Mouse (Mus musculus) kidney, embryonic 16.5 days (tissue): ENCODE data around the gene Fam83f. TPM values are rescaled to one million over a fixed set of nuclear protein-coding genes. Genes with fewer than 3 reads are reported as not detected.

ENCODE experiments used
- ATAC-seq: fragments of 200-750 bp; cut with Nextera tagmentation; 2 replicates; pipeline ENCODE4 v1.8.0; 2017; ENCODE audit warnings: moderate TSS enrichment; ENCODE audit not compliant: low FRiP score, low TSS enrichment
- H3K27ac ChIP-seq: fragments of 300-500 bp; sonication (generic); 2 replicates; pipeline ENCODE4 v1.5.1; 2014; ENCODE audit warnings: low read length
- H3K27me3 ChIP-seq: fragments of 300-500 bp; sonication (generic); 2 replicates; pipeline ENCODE4 v1.6.1; 2014; ENCODE audit warnings: low read length, control low read depth, mixed read lengths; ENCODE audit not compliant: insufficient read depth
- H3K36me3 ChIP-seq: fragments of 300-500 bp; sonication (generic); 2 replicates; pipeline ENCODE4 v1.6.1; 2014; ENCODE audit warnings: low read length, control low read depth, mixed read lengths; ENCODE audit not compliant: insufficient read depth
- H3K4me1 ChIP-seq: fragments of 300-500 bp; sonication (generic); 2 replicates; pipeline ENCODE4 v1.6.1; 2014; ENCODE audit warnings: low read length, control low read depth, mixed read lengths; ENCODE audit not compliant: insufficient read depth
- H3K4me2 ChIP-seq: fragments of 300-500 bp; sonication (generic); replicated peaks from 2 replicates; pipeline ENCODE4 v1.6.1; 2014; ENCODE audit warnings: low read depth, low read length
- H3K4me3 ChIP-seq: fragments of 300-500 bp; sonication (generic); 2 replicates; pipeline ENCODE4 v1.5.1; 2014; ENCODE audit warnings: mild to moderate bottlenecking, low read length
- H3K9ac ChIP-seq: fragments of 300-500 bp; sonication (generic); replicated peaks from 2 replicates; pipeline ENCODE4 v1.6.1; 2014; ENCODE audit warnings: low read length
- H3K9me3 ChIP-seq: fragments of 300-500 bp; sonication (generic); 2 replicates; pipeline ENCODE4 v1.6.1; 2016; ENCODE audit warnings: low read length, control low read depth
- WGBS: fragments of 180-500 bp; shearing (Covaris S2); extraction: QIAGEN DNeasy Blood & Tissue Kit; methylation state at CpG from one replicate; pipeline ENCODE4 v1.1.7; 2014; 5-methylcytosine and 5-hydroxymethylcytosine counted together
- polyA plus RNA-seq: library from polyadenylated mRNA; unstranded; fragments of >200 nt; fragmentation: Nextera tagmentation; extraction: Ambion mirVana; gene quantifications from 2 replicates; pipeline ENCODE4 v1.2.1, GENCODE M21; 2015

Fam83f gene
- polyA plus RNA-seq, 1 experiment from 2014 or later, result 5.4 TPM

GRCm38 (mm10) chr15:80664444-80664843 lies 7.2 kb upstream of the Fam83f start:
- Histone ChIP-seq H3K4me2 (no peak overlapping the region), H3K4me1 (no peaks in the 10 kb centered on the region), H3K27me3 (no peaks in the 10 kb centered on the region), H3K9me3 (no peaks in the 10 kb centered on the region), H3K4me3 (no peak overlapping the region), H3K9ac (no peak overlapping the region), H3K27ac (no peak overlapping the region), H3K36me3 (no peaks in the 10 kb centered on the region)
- 58% methylated on average over 4 of the region's 4 CpGs for WGBS
- no peak for ATAC-seq

DNA sequence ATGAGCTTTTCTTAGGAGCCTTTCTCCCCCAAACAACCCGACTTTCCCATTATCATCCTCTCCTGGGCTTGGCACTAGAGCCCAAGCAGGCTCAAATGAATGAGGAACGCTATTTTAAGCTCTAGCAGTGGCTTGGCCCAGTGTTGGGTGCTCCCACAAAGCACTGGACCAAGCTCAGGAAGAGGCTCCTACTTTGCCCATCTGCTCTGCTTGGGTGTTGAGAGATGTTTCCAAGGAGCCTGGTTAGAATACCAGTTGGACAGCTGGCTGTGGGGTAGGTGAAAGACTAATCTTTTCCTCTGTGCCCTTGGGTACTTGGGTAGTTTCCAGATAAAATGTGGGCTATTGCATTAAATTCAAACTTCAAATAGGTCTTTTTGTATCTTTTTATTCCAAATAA lies 1.2 kb downstream of the Fam83f start:
- H3K4me3 ChIP-seq, result 0 out of 2 replicates have a peak overlapping the region, but pooled peaks have one; percentile 48
- no peak overlapping the region for H3K27ac ChIP-seq
- WGBS, result 64% methylated on average over 2 of the region's 2 CpGs
- peak overlapping the region; percentile 71; the same call in 1 of the 2 replicates for H3K4me2 ChIP-seq
- peaks cover 11% of the 10 kb centered on the region for H3K4me1 ChIP-seq
- H3K36me3 ChIP-seq, result no peaks in the 10 kb centered on the region
- no peak overlapping the region for H3K9ac ChIP-seq
- H3K9me3 ChIP-seq, result no peaks in the 10 kb centered on the region
- no peak for ATAC-seq
- peaks cover 35% of the 10 kb centered on the region for H3K27me3 ChIP-seq

DNA sequence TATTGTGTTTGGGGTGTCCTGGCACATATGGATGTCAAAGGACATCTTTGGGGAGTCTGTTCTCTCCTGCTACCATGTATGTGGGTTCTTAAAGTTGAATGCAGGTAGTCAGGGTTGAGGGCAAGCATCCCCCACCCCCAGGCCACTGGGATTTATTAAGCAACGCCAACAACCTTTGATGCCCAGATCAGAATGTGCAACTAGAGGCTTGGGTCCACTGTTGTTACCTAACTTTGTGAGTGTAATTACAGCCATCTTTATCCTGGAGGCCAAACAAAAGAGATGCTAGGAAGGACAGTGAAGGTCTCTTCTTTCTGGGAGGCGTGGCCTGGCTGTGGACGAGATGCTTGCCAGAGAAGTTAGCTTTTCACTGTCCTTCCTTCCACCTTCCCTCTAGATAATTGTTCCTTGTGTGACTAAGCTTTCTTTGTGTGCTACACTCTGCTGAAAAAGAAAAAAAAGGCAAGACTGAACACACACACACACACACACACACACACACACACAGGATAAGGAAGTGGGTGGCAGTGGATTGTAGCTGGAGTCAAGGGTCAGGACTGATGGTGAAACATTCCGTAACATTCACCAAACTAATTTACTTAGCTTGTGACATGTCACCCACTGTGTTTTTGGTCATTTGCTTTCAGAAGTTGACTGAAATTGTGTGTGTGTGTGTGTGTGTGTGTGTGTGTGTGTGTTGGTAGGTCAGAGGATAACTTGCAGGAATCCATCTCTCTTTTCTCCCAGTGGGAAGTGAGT lies 1.9 kb downstream of the Fam83f start:
- H3K4me1 ChIP-seq, result peaks cover 11% of the 10 kb centered on the region
- WGBS, result 69% methylated on average over 4 of the region's 4 CpGs
- no peak overlapping the region for H3K9ac ChIP-seq
- no peak overlapping the region for H3K4me3 ChIP-seq
- no peak for ATAC-seq
- no peaks in the 10 kb centered on the region for H3K9me3 ChIP-seq
- no peak overlapping the region for H3K27ac ChIP-seq
- H3K36me3 ChIP-seq, result no peaks in the 10 kb centered on the region
- no peak overlapping the region for H3K4me2 ChIP-seq
- H3K27me3 ChIP-seq, result peaks cover 35% of the 10 kb centered on the region

DNA sequence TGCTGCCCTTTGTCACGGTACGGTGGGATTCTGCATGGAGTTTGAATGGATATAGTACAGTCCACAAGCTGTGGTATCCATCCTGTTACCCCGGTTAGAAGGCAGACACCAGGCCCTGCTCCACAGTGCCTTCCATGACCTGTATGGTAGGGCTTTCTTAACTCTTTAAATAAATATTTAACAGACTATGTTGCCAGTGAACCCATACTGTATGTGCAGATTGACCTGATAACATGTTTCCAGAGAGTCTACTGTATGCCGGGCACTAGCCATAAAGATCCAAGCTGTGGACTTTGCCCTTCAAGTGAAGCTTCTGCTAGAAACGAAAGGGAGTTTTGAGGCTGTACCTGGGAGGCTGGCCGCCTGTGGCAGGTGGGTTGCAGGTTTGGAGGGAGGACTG lies 3.1 kb downstream of the Fam83f start:
- Histone ChIP-seq H3K27ac (peak overlapping the region; percentile 59), H3K9ac (no peak overlapping the region), H3K36me3 (no peaks in the 10 kb centered on the region), H3K9me3 (no peaks in the 10 kb centered on the region), H3K4me3 (no peak overlapping the region), H3K4me1 (peaks cover 11% of the 10 kb centered on the region), H3K4me2 (no peak overlapping the region), H3K27me3 (peaks cover 33% of the 10 kb centered on the region)
- 70% methylated on average over 6 of the region's 6 CpGs for WGBS
- ATAC-seq, result peak; percentile 46; the same call in 1 of the 2 replicates

DNA sequence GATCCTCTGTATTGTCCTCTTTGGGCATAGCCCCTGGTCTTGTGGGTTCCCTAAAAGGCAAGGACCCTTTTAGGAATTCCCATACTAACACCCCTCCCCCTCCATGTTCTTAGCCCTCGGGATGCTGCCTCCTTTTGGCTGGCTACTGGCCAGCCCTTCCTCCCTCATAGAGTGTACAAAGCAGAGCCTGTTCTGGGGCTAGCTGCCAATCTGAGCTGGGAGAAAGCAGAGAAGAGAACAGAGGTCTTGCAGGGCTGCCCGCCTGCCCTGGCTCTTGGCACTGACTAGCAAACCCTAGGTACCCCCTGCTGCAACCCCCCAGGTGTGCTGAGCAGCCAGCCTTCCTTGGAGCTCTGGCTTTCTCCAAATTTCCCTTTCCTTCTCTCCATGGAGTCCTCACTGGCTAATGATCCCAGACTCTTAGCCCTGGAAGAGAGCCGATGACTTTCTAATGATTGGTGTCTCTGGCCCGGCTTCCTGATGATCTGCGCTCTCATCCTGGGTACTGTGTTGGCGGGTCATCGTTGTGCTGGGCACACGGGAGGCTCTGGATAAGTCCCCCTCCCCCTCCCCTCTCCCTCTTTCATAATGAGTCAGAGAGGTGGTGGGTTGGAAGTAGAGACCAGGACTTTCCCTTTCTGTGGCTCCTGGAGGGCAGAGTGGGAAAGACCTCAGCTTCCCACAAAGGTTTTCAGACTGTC lies 8.0 kb downstream of the Fam83f start:
- Histone ChIP-seq H3K27me3 (no peaks in the 10 kb centered on the region), H3K36me3 (no peaks in the 10 kb centered on the region), H3K4me3 (no peak overlapping the region), H3K4me2 (no peak overlapping the region), H3K4me1 (peaks cover 22% of the 10 kb centered on the region), H3K9me3 (no peaks in the 10 kb centered on the region), H3K9ac (no peak overlapping the region), H3K27ac (peak overlapping the region; percentile 37)
- no peak for ATAC-seq
- WGBS, result 54% methylated on average over 8 of the region's 8 CpGs

DNA sequence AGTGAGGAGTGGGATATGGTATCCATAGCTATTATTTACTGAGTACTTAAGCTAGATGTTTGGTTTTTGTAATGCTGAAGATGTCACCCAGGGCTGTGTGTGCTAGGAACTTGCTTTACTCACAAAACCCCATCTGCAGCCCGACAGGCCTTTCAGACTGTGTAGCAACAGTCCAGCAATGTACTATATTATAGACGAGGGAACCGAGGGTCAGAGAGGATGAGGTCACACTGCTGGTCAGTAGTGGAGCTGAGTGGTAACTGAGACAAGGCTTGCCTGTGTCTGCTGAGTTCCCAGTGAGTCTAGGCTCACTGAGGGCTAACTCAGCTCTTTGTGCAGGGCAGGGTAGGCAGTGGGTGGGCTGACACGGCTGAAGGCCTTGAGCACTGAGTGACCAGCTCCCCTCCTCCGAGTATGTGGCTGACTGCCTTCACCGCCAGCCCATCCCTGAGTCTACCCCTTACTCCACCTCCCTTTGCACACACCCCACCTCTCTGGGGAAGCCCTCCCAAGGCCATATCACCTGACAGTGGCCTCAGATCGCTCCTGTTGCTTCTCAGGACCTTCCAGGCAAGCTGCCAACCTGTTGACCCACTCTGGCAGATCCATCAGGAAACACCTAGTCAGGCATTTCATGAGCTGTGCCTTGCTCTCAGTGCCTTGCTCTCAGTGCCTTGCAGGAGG lies 8.8 kb downstream of the Fam83f start:
- peak overlapping the region; percentile 37; the same call in 1 of the 2 replicates for H3K27ac ChIP-seq
- H3K36me3 ChIP-seq, result no peaks in the 10 kb centered on the region
- WGBS, result 25% methylated on average over 7 of the region's 7 CpGs
- H3K4me3 ChIP-seq, result no peak overlapping the region
- H3K9me3 ChIP-seq, result no peaks in the 10 kb centered on the region
- peak; percentile 71 for ATAC-seq
- no peaks in the 10 kb centered on the region for H3K27me3 ChIP-seq
- peaks cover 30% of the 10 kb centered on the region for H3K4me1 ChIP-seq
- H3K4me2 ChIP-seq, result no peak overlapping the region
- H3K9ac ChIP-seq, result no peak overlapping the region

GRCm38 (mm10) chr15:80681466-80681881 lies 9.8 kb downstream of the Fam83f start:
- WGBS, result 76% methylated on average over 4 of the region's 4 CpGs
- H3K27ac ChIP-seq, result peak overlapping the region; percentile 21; the same call in 1 of the 2 replicates
- no peak overlapping the region for H3K4me3 ChIP-seq
- no peaks in the 10 kb centered on the region for H3K9me3 ChIP-seq
- no peak for ATAC-seq
- no peak overlapping the region for H3K4me2 ChIP-seq
- H3K4me1 ChIP-seq, result peaks cover 33% of the 10 kb centered on the region
- H3K36me3 ChIP-seq, result no peaks in the 10 kb centered on the region
- H3K9ac ChIP-seq, result no peak overlapping the region
- H3K27me3 ChIP-seq, result no peaks in the 10 kb centered on the region

DNA sequence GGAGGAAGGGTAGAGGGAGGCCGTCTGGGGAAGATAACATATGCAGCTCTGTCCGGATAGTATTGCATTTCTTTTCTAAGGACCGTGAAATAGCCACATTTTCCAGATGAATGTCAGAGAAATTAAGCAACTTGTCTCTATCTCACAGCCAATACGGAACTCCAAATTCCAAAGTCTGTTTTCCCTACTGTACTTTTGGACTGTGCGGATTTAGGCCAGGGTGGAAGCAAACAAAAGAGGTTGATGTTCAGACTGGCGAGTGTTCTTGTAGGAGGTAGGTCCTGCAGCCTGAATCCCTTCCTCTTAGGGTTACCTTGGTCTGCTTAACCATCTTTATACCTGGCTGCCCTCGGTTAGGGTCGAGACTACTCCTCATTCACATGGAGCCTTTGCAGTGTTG lies 10.7 kb downstream of the Fam83f start:
- peak overlapping the region; percentile 60 for H3K27ac ChIP-seq
- no peaks in the 10 kb centered on the region for H3K36me3 ChIP-seq
- ATAC-seq, result no peak
- no peaks in the 10 kb centered on the region for H3K9me3 ChIP-seq
- H3K4me1 ChIP-seq, result peaks cover 33% of the 10 kb centered on the region
- no peaks in the 10 kb centered on the region for H3K27me3 ChIP-seq
- H3K9ac ChIP-seq, result no peak overlapping the region
- no peak overlapping the region for H3K4me2 ChIP-seq
- WGBS, result 81% methylated on average over 8 of the region's 8 CpGs
- H3K4me3 ChIP-seq, result no peak overlapping the region

DNA sequence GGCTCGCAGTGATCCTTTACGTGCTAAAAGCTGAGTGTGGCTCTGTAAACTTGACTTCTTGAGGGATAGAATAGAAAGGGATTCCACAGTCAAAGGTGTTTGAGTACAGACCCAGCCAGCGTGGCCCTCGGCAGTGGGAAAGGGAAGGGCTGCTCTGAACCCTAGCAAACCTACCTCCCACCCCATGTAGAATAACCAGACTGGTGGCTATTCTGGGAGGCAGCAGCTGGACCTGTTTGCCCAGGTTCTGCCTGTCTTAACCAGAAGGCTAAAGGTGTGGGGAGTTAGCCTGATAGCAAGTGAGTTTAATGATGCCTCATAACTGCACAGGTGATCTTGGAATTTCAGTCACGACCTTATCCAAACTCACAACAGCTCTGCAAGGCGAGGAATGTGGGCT lies 11.5 kb downstream of the Fam83f start:
- no peaks in the 10 kb centered on the region for H3K9me3 ChIP-seq
- no peak overlapping the region for H3K9ac ChIP-seq
- no peaks in the 10 kb centered on the region for H3K27me3 ChIP-seq
- H3K4me3 ChIP-seq, result no peak overlapping the region
- peak; percentile 43; the same call in 1 of the 2 replicates for ATAC-seq
- peaks cover 33% of the 10 kb centered on the region for H3K4me1 ChIP-seq
- 67% methylated on average over 6 of the region's 6 CpGs for WGBS
- H3K4me2 ChIP-seq, result no peak overlapping the region
- H3K36me3 ChIP-seq, result no peaks in the 10 kb centered on the region
- peak overlapping the region; percentile 63 for H3K27ac ChIP-seq
